Mouse (Mus musculus) ES-E14 (cell line): ENCODE data around the gene Vmn2r3. TPM values are rescaled to one million over a fixed set of nuclear protein-coding genes. Genes with fewer than 3 reads are reported as not detected.

Source experiments
- DNase-seq: peaks from one replicate; pipeline ENCODE4 v3.0.0-alpha.2; 2013; ENCODE audit warnings: low read depth, low spot score
- H3K27ac ChIP-seq: 2 replicates; pipeline ENCODE4 v1.5.1; 2012; ENCODE audit warnings: low read depth, mild to moderate bottlenecking, low read length, moderate library complexity, mixed read lengths; ENCODE audit not compliant: poor library complexity, insufficient read depth, severe bottlenecking
- H3K36me3 ChIP-seq: 2 replicates; pipeline ENCODE4 v1.6.1; 2012; ENCODE audit warnings: mild to moderate bottlenecking, low read length, moderate library complexity, mixed read lengths; ENCODE audit not compliant: control insufficient read depth, poor library complexity, insufficient read depth, severe bottlenecking
- H3K4me1 ChIP-seq, 2 experiments: fragments of 150-350 bp in 1 of 2; sonication (generic) in 1 of 2; 2 replicates each; pipeline ENCODE4 v1.6.1; 2012; ENCODE audit warnings: low read length in 2 of 2, mild to moderate bottlenecking in 1 of 2, mixed read lengths in 1 of 2; ENCODE audit not compliant: control insufficient read depth in 2 of 2, insufficient read depth in 2 of 2, poor library complexity in 1 of 2
- H3K4me3 ChIP-seq, 2 experiments: fragments of 150-350 bp in 1 of 2; sonication (generic) in 1 of 2; 2 replicates each; pipeline ENCODE4 v1.5.1; 2012; ENCODE audit warnings: low read length in 2 of 2, low read depth in 1 of 2, mild to moderate bottlenecking in 1 of 2, mixed read lengths in 1 of 2; ENCODE audit not compliant: insufficient read depth in 1 of 2, poor library complexity in 1 of 2, severe bottlenecking in 1 of 2
- H3K9ac ChIP-seq: 2 replicates; pipeline ENCODE4 v1.6.1; 2012; ENCODE audit warnings: low read depth, mild to moderate bottlenecking, low read length, mixed read lengths; ENCODE audit not compliant: poor library complexity, insufficient read depth, severe bottlenecking
- H3K9me3 ChIP-seq: fragments of 150-350 bp; sonication (generic); 2 replicates; pipeline ENCODE4 v1.6.1; 2012; ENCODE audit warnings: low read depth, mild to moderate bottlenecking, low read length; ENCODE audit not compliant: control insufficient read depth, insufficient read depth
- CHD2 ChIP-seq: IDR thresholded peaks from 2 replicates; pipeline ENCODE4 v1.6.1; 2014; ENCODE audit warnings: mild to moderate bottlenecking, low read depth, low read length, inconsistent platforms
- HCFC1 ChIP-seq: IDR thresholded peaks from 2 replicates; pipeline ENCODE4 v1.6.1; 2012; ENCODE audit warnings: low read length, inconsistent platforms, borderline replicate concordance; ENCODE audit not compliant: insufficient read depth
- MAFK ChIP-seq: IDR thresholded peaks from 2 replicates; pipeline ENCODE4 v1.6.1; 2014; ENCODE audit warnings: mild to moderate bottlenecking, low read depth, low read length, inconsistent platforms; ENCODE audit not compliant: insufficient read depth
- ZC3H11A ChIP-seq: IDR thresholded peaks from 2 replicates; pipeline ENCODE4 v1.6.1; 2012; ENCODE audit warnings: low read depth, mild to moderate bottlenecking, inconsistent platforms, low read length, borderline replicate concordance
- ZNF384 ChIP-seq: IDR thresholded peaks from 2 replicates; pipeline ENCODE4 v1.6.1; 2012; ENCODE audit warnings: low read depth, low read length, inconsistent platforms
- in situ Hi-C, 2 experiments: fragments of 600-800 bp; cut with MboI; formaldehyde crosslinking; loops; one replicate each; pipeline ENCODE4 v1.15.1; 2025; ENCODE audit warnings: low sequenced_read_pairs in 2 of 2, inconsistent platforms in 1 of 2; ENCODE audit not compliant: unreplicated experiment in 2 of 2
- total RNA-seq: library from RNA; depleted of rRNA; stranded (reverse); fragments of 300-350 nt; gene quantifications from 2 replicates; pipeline ENCODE4 v1.2.3, GENCODE M21; 2012; rRNA removed

Vmn2r3 gene
- total RNA-seq, 1 experiment = 0.09 TPM

DNA sequence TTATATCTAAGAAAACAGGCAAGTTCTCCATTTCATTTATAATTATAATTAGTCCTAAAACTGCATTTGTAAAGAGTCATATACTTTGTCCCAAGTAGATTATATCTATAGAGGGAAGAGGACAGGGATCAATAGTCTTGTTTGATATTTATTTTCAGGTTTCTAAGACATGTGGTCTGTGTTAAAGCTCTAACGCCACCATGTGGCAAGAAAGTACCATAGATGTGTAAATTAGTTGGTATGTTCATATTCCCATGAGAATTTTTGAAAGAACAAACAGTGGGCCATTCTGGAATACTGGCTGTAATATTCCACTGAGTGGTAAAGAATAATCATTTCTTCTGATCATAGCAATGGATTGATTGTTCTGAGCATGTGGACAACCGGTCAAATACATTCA lies 62.3 kb downstream of the Vmn2r3 start:
- in situ Hi-C loops = no loop called here

More for the DNA sequence above, 62.3 kb downstream of the Vmn2r3 start:
- no peak overlapping the region for H3K4me3 ChIP-seq
- TF ChIP-seq CHD2 (no peak), HCFC1 (no peak), ZC3H11A (peak; percentile 23; the same call in 1 of the 2 replicates), MAFK (no peak), ZNF384 (no peak)
- no peaks in the 10 kb centered on the region for H3K4me1 ChIP-seq
- H3K36me3 ChIP-seq = no peaks in the 10 kb centered on the region
- no peak overlapping the region for H3K27ac ChIP-seq
- H3K9ac ChIP-seq = no peak overlapping the region
- DNase-seq = no peak
- H3K9me3 ChIP-seq = no peaks in the 10 kb centered on the region

Other genes starting within 250 kb of the Vmn2r3 start
- gene Vmn2r1, start 208.2 kb downstream of the Vmn2r3 start, total RNA-seq = 0.09 and 0.21 TPM in 2 replicates
- not detected in 2 replicates for gene Vmn2r2, start 147.8 kb downstream of the Vmn2r3 start, total RNA-seq
- gene Vmn2r4, start 125.7 kb upstream of the Vmn2r3 start, total RNA-seq = not detected in 2 replicates
- not detected in 2 replicates for gene Vmn2r5, start 220.1 kb upstream of the Vmn2r3 start, total RNA-seq